Mouse (Mus musculus) fat pad, adult 2 months (tissue): Measurements from ENCODE around the gene Hoxa3.

Source experiments
- DNase-seq: peaks from one replicate; pipeline ENCODE4 v3.0.0-alpha.2; 2011; ENCODE audit warnings: low read depth, low spot score; ENCODE audit errors: extremely low read depth

The Hoxa3 gene

DNA sequence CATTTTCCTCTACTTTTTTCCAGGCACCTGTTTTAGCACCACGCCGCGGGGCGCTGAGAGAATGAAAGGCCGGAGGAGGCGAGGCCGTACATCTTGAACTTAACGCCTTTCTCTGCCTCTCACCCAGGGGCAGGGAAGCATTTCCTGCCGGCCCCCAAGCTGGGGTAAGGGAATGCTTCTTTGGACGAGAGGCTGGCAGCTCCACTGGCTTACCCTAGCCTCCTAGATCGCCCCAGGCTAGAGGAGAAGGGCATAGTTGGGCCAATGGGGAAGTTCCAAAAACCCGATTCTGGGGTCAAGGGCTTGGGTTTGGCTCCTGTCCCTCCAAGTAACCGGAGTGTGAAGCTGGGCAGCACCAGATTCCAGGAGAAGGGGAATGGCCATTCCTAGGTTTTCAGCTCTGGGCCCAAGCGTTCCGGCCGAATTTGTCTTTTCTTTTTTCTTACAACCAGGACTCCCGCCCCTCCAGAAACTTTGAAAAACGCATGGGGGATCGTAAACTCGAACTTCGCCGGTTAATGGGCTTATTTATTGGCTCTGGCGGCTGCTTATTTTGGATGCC lies 19.9 kb upstream of the Hoxa3 start:
- DNase-seq, result no peak

DNA sequence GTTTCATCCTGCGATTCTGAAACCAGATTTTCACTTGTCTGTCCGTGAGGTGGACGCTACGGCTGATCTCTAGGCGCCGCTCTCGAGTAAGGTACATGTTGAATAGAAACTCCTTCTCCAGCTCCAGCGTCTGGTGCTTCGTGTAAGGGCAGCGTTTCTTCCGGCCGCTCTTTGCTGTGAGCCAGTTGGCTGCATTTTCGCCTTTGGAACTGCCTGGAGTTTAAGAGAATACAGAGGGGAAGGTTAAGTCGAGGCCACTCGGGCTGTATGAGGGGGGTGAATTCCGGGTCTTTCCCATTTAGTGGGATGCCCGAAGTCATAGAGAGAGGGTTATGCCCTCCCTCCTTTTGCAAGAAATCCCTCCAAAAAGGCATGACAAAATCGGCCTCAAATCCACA lies 19.4 kb upstream of the Hoxa3 start:
- DNase-seq, result no peak

DNA sequence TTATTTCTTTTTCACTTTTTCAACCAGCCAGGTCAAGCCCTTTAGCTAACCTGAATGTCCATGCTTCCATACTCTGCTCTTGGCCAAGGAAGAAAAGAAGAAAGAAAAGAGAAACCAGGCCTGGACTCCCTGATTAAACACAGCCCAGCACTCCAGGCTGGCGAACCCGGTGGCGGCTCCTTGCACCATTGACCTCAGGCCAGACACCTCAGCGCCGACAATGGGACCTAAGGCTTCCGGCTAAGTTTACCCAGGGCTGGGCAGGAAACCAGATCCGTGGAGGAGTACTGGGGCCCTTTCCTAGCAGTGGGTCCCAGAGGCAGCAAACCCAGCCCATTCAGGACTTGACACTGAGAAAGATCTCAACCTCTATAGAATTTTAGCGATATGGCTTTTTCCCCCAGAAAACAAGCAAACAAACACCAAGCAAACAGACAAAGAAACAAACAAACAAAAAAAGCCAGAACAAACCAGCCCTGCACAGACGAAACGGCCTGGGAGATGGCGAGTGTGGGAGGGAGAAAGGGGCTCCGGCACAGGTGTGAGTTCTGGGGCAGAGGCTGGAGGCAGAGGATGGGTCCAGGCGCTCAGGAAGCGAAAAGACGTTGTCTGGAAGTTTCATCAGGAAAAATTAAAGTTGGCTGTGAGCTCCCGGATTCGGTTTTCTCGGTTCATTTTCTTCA lies 18.9 kb upstream of the Hoxa3 start:
- DNase-seq, result no peak

DNA sequence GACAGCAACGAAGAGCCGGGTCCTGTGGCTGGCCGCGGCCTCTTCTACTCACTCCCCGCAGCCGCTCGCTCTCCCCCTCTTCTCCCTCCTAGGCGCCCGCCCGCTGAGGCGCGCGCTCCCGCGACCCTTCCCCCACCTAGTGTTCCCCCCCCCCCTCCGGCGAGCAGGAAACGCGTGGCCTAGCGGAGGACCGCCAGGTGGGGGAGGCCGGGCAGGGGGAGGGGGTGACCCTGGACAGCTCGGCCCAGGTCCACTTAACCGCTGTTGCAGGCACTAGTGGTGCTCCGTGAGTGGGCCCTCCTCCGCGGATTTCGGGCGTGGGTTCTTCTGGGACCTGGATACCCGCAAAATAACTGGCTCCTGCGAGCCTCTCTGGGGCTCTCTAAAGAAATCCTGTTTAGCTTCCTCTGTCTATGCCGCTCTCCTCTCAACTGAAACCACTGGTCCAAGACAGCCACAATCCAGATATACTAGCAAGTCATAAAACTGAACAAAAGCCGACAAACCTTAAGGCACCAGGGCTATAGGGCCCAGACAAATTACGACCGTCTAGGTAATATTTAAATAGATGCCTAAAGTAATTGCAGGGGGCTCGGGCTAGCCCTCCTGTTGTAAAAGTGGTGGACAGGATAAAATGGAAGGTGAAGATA lies 17.5 kb upstream of the Hoxa3 start, which contains the start of gene Hoxa9:
Gene Hoxa9 (minus strand): TSS at position 574 of the 650 bp plus-strand sequence.
- DNase-seq, result no peak

DNA sequence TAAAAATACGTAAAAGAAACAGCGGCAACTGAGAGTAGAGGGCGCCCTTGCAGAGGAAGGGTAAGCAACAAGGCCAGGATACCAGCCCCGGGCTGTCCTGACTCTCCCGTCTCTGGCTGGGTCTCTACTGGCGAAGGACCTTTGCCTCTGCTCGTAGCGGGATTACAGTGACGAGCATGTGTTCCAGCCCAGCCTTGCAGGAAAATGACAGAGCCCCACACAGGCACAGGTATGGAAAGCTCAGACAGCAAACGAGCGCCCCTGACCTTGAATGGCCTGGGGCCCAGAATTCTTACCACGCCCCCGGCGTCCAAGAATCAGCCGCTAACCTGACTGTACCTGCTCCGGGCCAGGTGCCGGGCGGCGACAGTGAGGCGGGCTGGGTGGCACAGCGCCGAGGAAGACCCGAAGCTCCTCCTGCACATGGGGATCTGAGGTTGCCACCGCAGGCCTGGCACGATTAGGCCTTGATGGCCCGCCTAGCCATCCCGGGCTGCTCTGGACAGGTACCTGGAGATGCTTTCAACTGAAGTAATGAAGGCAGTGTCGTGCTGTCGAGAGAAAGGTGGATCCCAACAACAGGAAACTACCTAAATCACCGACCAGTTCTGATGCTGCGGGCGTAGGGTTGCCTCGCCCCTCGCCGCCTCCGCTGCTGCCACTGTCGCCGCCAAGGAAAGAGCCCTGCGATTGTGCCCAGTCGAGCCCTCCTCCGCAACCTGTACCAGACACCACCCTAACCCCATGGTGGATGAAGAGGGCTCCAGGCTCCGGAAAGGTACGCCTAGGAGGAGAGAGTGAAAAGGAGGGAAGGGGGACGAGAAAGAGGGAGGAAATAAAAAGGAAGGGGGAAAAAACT lies 16.7 kb upstream of the Hoxa3 start:
- DNase-seq, result no peak

DNA sequence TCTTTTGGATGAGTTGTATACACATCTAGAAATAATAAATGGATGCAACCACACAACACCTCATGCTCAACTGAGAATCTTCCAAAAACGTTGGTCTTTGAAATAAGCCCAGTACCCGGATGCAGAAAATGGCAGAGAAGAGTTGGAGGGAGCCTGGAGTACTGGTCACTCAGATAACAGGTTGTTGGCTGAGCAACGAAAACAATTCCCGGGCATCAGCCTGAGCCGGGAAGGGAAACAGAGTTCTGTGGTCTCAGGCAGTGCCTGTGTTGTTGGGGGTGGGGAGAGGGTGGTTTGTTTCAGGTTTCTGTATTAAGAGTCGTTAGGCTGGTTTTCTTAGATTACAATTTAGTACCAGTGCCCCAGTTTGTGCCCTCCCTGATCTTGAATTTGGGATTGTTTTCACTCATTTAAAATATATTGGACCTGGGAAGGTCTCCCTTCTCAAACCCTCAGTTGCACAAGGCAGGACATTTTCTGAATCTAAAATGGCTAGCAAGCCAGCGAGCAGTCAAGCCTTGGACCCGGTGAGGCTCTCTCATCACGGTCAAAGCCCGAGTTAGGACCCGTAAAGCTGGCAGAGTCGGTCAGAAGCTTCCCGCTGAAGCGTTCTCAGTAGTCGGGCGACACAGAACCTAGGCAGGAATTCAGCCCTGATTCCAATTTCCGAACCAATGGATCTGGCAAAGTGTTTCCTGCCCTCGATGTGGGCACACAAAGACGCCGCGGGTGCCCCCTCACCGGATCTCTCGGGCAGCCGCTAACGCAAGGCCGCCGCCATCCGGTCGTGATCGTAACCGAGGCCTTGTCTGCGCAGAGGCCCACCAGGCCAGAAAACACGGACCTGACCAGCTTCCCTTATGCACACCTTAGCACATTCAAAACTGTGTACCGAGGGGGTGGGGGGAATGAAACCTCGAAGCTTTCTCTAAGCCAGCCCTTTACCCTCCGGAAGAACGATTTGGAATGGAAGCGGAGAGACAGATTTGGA lies 15.6 kb upstream of the Hoxa3 start:
- no peak for DNase-seq

DNA sequence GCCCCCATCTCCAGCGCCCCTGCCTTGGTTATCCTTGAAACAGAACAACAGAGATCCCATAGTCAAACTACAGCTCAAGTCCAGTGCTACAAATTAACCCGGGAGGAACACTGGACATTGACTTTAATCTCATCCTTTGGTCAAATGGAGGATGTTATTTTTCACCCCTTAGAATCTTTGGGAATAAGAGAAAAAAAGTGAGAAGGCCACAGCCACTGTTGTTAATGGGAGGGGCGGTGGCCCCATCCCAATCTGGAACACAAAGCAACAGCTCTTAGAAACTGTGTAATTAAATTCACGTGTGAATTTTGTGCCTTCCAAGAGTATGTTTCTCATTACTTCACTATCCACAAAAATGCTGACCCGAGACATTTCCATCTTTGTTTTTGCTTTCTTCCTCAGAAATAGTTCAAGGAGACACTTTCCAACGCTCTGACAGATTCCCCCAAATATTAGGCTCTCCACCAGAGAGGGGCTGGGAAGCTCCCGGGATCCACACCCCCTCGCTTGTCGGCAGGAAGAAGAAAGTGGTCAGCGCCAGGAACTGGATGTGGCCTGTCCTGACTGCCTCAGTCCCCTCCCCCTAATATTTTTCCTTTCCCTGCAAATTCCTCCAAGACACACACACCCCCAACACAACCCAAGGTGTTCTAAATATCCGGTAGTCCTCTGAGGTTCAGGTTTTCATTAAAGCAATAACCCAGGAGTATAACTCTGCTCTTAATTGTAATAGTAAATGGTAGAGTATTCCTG lies 14.5 kb upstream of the Hoxa3 start:
- DNase-seq, result no peak

DNA sequence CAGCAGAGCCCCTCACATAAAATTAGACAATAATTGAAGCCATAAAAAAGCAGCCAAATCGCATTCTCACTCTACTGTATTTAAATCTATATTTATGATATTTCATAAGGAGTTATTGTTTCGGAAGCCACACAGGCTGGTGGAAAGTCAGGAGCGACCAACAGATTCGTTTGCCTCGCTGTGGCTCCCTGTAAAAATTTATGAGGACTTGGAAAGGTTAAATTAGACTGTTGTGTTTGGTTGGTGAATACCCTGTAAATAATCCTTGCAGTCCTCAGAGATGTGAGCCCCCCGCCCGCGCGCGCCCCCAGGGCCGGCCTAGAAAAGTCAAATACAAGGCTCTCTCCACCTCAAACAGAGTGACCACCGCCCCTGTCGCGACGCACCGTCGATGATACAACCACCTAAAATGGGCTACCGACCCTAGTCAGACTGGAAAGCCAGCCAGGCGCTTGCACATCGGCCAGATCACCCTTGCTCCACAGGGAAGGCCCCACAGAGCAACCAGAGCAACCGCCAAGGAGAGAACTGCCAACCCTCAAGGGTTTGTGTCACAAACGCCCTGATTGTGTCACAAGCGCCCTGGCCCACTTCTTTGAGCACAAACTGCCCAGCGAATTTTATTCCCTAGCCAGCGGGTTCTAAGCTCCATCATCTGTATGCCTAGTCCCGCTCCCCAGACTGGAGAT lies 13.6 kb upstream of the Hoxa3 start:
- DNase-seq, result peak; percentile 63

DNA sequence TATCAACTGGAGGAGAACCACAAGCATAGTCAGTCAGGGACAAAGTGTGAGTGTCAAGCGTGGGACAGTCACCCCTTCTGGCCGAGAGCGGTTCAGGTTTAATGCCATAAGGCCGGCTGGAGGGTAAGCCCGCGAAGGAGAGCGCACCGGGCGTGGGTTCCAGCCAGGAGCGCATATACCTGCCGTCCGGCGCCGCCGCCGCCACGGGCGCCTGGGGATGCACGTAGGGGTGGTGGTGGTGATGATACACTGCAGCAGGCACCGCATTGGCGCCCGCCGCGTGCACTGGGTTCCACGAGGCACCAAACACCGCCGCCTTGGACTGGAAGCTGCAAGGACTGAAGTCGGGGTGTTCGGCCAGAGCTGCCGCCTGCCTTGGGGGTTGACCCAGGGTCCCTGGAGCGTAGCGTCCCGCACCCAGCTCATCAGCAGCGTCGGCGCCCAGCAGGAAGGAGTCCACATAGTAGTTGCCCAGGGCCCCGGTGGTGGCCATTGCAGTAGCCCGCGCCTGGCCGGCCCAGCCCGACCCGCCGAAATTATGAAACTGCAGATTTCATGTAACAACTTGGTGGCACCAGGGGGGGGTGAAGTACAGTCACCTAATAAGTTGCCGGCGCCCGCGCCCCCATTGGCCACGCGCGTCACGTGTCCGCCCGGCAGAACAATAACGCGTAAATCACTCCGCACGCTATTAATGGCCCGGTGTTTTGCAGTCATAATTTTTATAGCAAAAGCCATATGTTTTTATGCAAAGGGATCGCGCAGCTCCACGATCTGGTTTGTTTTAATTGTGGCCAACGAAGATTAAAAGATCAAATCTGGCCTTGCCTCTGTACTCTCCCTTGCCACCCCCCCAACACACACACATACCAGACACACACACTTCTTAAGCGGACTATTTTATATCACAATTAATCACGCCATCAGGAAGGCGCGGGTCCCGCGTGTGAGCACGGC lies 12.8 kb upstream of the Hoxa3 start:
- peak; percentile 59 for DNase-seq

DNA sequence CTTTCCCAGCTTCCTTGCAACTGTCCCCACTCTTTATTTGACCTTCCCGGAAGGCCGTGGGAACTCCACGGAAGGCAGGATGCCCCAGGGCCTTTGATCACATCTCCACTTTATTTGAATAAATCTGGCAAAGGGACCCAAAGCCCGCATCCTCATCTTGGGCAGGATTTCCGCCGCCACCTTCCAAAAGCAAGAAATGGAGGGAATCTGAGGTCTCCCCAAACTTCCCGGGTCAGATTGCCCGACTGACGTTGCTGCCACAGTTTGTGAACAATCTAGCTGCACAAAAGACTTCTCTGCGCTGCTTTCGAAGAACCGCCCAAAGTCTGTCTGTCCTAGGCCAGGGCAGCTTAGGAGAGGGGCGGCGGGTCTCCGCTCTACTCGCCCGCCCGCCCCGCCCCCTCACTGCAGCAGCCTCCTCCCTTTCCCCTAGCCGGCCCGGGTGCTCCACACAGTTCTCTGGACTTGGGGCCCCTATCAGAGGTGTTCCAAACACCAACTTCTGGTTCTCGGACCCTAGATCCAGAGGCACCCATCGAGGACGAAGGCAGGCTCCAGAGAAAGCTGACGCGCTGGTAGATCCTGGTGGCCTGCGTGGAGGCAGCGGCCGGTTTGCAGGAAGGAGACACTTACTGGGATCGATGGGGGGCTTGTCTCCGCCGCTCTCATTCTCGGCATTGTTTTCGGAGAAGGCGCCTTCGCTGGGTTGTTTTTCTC lies 11.9 kb upstream of the Hoxa3 start:
- no peak for DNase-seq

DNA sequence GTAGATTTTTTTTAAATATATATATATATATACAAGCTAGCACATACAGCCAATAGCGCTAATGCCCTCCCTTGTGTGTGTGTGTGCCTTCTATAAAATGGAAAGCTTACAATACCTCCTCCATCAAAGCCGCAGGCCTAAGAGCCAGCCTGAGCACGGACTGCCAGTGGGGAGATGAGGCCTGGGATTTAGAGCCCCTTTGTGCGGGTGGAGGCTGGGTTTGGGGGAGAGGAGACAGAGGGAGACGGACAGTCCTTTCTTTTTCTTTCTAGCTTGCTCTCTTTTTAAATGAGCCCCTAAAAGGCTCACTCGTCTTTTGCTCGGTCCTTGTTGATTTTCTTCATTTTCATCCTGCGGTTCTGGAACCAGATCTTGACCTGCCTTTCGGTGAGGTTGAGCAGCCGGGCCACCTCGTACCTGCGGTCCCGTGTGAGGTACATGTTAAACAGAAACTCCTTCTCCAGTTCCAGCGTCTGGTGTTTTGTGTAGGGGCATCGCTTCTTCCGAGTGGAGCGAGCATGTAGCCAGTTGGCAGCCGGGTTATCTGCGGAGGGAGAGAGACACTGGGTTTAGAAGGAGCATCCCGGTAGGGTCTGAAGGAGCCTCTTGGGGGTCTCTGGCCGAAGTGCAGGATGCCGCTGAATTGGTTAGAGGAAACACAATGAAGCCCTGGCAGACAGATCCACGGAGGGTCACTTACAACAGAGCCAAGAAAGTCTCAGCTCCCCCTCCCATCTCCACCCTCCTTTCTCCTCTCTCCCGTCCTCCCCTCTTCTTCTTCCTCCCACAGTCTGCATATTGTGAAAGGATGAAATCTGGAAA lies 11.0 kb upstream of the Hoxa3 start:
- DNase-seq, result no peak

DNA sequence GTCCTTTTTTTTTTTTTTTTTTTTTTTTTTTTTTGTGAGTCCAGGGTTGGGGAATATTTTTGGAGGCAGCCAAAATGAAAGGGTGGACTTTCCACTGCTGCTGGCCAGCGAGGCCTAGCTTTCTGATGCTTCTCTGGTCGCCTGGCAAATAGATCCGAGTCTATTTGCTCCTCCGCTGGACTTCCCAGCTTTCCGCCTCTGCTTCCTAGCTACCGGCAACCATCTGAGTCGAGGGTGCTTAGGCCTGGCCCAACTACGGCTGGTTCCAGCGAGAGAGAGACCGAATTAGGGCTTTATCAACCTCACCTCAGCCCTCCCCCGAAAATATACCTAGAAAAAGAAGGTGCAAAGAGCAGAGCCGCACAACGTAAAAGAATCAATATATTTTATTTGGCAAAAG lies 9.6 kb upstream of the Hoxa3 start:
- DNase-seq, result no peak

DNA sequence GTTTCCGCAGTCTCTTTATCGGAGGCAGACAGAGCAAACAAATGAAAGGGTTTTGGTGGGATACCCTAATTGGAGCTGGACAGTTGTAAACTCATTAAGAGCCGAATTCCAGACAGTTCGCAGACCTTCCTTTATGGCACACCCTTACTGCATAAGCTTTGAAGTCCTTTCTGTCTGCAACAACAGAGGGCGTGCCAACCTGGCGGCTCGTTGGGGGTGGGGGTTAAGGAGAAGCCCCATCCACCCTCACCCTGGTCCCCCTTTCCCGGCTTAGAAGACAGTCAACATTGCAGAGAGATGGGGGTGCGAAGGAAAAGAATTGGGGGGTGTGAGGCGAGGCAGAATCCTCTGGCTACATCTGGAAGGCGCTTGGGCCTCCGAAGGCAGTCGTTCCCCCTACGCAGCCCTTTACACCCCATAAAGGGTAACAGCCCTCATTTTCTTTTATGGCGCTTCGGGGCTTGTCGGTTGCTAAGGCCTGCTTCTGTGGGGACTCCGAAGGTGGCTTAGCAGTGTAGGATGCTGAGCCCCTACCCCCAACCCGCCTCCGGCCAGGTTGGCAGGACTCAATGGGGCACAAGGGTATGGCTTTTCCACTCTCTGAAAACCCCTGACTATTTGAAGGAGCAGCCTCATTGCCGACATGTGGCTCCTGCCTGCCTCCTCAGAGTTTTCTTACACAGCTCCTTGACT lies 9.0 kb upstream of the Hoxa3 start:
- no peak for DNase-seq

DNA sequence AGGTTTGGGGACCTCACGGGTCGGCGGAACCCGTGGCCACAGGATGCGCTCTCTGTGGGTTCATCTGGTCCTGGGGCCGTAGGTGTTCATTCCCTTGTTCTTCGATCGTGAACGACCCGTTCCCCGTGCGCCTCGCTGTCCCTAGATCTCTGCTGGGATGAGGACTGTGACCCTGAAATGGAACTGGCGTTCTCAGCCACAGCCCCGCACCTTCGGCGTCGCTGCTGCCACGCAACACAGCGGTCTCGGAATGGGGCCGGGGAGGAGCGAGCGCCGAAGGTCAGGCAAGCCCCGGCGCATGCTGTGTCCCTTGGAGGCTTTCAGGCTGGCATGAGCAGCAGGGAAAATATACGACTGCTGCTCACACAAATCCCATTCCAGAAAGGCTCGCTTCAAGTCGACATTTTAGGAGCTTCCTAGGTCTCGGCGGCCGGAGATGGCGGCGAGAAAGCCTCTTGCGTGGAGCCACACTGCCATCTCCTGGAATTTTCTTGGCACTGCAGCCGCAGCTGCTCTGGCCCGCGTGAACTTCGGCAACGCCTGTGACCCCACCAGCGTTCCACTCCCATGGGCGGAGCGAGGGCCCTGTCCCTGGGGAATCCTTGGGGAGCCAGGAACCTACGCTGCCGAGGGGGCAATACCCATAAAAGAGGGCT lies 8.3 kb upstream of the Hoxa3 start, which contains the start of gene Hoxa7:
Gene Hoxa7 (minus strand): TSS at position 518 of the 656 bp plus-strand sequence.
- no peak for DNase-seq

DNA sequence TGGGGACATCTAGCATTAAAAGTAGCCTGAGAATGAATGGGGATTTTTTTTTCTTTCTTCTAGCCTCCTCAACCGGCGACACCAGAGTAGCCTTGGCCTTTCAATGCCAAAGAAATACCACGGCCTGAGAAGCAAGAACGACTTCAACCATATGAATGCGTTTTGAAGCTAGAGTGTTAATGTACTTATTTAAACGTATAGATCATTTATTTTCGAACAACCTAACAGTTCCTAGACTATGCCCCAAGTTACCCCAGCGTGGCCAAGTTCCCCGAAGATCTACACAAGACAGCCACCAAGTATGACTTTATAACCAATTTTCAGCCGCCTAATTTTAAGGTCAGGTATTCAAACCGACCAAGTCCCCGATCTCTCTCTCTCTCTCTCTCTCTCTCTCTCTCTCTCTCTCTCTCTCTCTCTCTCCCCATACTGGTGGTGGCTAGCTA lies 7.8 kb upstream of the Hoxa3 start:
- DNase-seq, result no peak
